Mouse (Mus musculus) heart, postnatal 25 days (tissue): Measurements from ENCODE around the gene Dedd2. TPM values are rescaled to one million over a fixed set of nuclear protein-coding genes. Genes with fewer than 3 reads are reported as not detected.

Experiments
- DNase-seq: peaks from one replicate; pipeline ENCODE4 v3.0.0; 2022; ENCODE audit warnings: low spot score
- intact Hi-C: fragments of 180-260 bp; cut with DNase I; formaldehyde crosslinking; loops from one replicate; pipeline ENCODE4 v1.15.1; 2025
- total RNA-seq, 2 experiments: library from RNA; stranded (reverse); gene quantifications; 2 replicates each; pipeline ENCODE4 v1.2.3; 2021

The Dedd2 gene
- total RNA-seq, 2 experiments from 2014 or later, result 13.6 to 20.2 TPM

- intact Hi-C loops, result no loop called here
- no peak for DNase-seq
These were observed 29.6 kb downstream of the Dedd2 start for GRCm38 (mm10) chr7:25190806-25191205.

GRCm38 (mm10) chr7:25187662-25188650 lies 32.5 kb downstream of the Dedd2 start:
- peak; percentile 54 for DNase-seq
- intact Hi-C loops, result loop anchor here (1.0 to 2.0 kb wide), 3 partner anchors 56 to 157 kb away; no protein-coding TSS in a partner anchor

GRCm38 (mm10) chr7:25184091-25184490 lies 36.3 kb downstream of the Dedd2 start:
- intact Hi-C loops, result no loop called here

GRCm38 (mm10) chr7:25181814-25182213 lies 38.6 kb downstream of the Dedd2 start:
- intact Hi-C loops, result no loop called here
- DNase-seq, result no peak

More at GRCm38 (mm10) chr7:25184091-25184490, 36.3 kb downstream of the Dedd2 start:
- DNase-seq, result no peak

GRCm38 (mm10) chr7:25181331-25181790 lies 39.1 kb downstream of the Dedd2 start:
- DNase-seq, result no peak
- intact Hi-C loops, result no loop called here

GRCm38 (mm10) chr7:25180512-25180911 lies 39.9 kb downstream of the Dedd2 start:
- DNase-seq, result no peak
- intact Hi-C loops, result no loop called here

GRCm38 (mm10) chr7:25179606-25180161 lies 40.7 kb downstream of the Dedd2 start, which contains the start of gene Pou2f2:
Pou2f2 (minus strand) TSS chr7:25179726.
- DNase-seq, result peak; percentile 39
- intact Hi-C loops, result no loop called here

GRCm38 (mm10) chr7:25178787-25179605 lies 41.4 kb downstream of the Dedd2 start:
- intact Hi-C loops, result no loop called here
- DNase-seq, result no peak

GRCm38 (mm10) chr7:25178317-25178716 lies 42.1 kb downstream of the Dedd2 start:
- no peak for DNase-seq
- intact Hi-C loops, result no loop called here

GRCm38 (mm10) chr7:25174343-25174742 lies 46.1 kb downstream of the Dedd2 start:
- DNase-seq, result no peak
- intact Hi-C loops, result no loop called here

- intact Hi-C loops, result no loop called here
- DNase-seq, result no peak
These were observed 47.7 kb downstream of the Dedd2 start for GRCm38 (mm10) chr7:25172669-25173068.

- intact Hi-C loops, result no loop called here
- DNase-seq, result no peak
These were observed 49.8 kb downstream of the Dedd2 start for GRCm38 (mm10) chr7:25170583-25170982.

GRCm38 (mm10) chr7:25166106-25166505 lies 54.3 kb downstream of the Dedd2 start:
- no peak for DNase-seq
- intact Hi-C loops, result no loop called here

GRCm38 (mm10) chr7:25156158-25156648 lies 64.2 kb downstream of the Dedd2 start:
- no peak for DNase-seq
- intact Hi-C loops, result no loop called here

- intact Hi-C loops, result no loop called here
- no peak for DNase-seq
These were observed 64.8 kb downstream of the Dedd2 start for GRCm38 (mm10) chr7:25155469-25156157.

GRCm38 (mm10) chr7:25154648-25155047 lies 65.8 kb downstream of the Dedd2 start:
- intact Hi-C loops, result no loop called here
- DNase-seq, result no peak

- intact Hi-C loops, result no loop called here
- no peak for DNase-seq
These were observed 66.6 kb downstream of the Dedd2 start for GRCm38 (mm10) chr7:25153841-25154240.

- intact Hi-C loops, result no loop called here
- no peak for DNase-seq
These were observed 68.4 kb downstream of the Dedd2 start for GRCm38 (mm10) chr7:25151916-25152556.

GRCm38 (mm10) chr7:25151009-25151408 lies 69.4 kb downstream of the Dedd2 start:
- no peak for DNase-seq
- intact Hi-C loops, result no loop called here
